Mouse (Mus musculus) left cerebral cortex, adult 11 months (tissue): ENCODE measurements around the gene Pde9a.
"Not testable (repeated sequence)": the region's sequence is repeated elsewhere in the genome, so short reads cannot be mapped to it uniquely, and the experiment has no call there.

Source experiments
- DNase-seq: peaks from one replicate; pipeline ENCODE4 v3.0.0; 2022; ENCODE audit warnings: low spot score

The Pde9a gene

GRCm38 (mm10) chr17:31385671-31386665, at the start of gene Pde9a:
TSS of gene Pde9a (plus strand) at chr17:31386210.
- DNase-seq: peak; percentile 27

- DNase-seq: no peak
Measured at GRCm38 (mm10) chr17:31339769-31340168, 46.2 kb upstream of the Pde9a start.

GRCm38 (mm10) chr17:31342191-31342590, 43.8 kb upstream of the Pde9a start:
- DNase-seq: peak; percentile 33

- DNase-seq: peak; percentile 48
Measured at GRCm38 (mm10) chr17:31344172-31344801, 41.7 kb upstream of the Pde9a start.

GRCm38 (mm10) chr17:31344816-31345215, 41.2 kb upstream of the Pde9a start:
- DNase-seq: no peak

GRCm38 (mm10) chr17:31348129-31348528, 37.9 kb upstream of the Pde9a start:
- DNase-seq: no peak

- DNase-seq: peak; percentile 28
Measured at GRCm38 (mm10) chr17:31349388-31349787, 36.6 kb upstream of the Pde9a start.

GRCm38 (mm10) chr17:31351984-31352383, 34.0 kb upstream of the Pde9a start:
- no peak for DNase-seq

GRCm38 (mm10) chr17:31353255-31353654, 32.8 kb upstream of the Pde9a start:
- DNase-seq: no peak

- DNase-seq: not testable (repeated sequence)
Measured at GRCm38 (mm10) chr17:31354684-31355083, 31.3 kb upstream of the Pde9a start.

GRCm38 (mm10) chr17:31355792-31356502, 30.1 kb upstream of the Pde9a start:
- DNase-seq: no peak

GRCm38 (mm10) chr17:31360582-31360981, 25.4 kb upstream of the Pde9a start:
- DNase-seq: no peak

GRCm38 (mm10) chr17:31365586-31366166, 20.3 kb upstream of the Pde9a start:
- DNase-seq: no peak

- no peak for DNase-seq
Measured at GRCm38 (mm10) chr17:31370221-31370620, 15.8 kb upstream of the Pde9a start.

- DNase-seq: no peak
Measured at GRCm38 (mm10) chr17:31370931-31371330, 15.1 kb upstream of the Pde9a start.

- peak; percentile 57 for DNase-seq
Measured at GRCm38 (mm10) chr17:31377961-31378360, 8.0 kb upstream of the Pde9a start.

GRCm38 (mm10) chr17:31378361-31378761, 7.6 kb upstream of the Pde9a start:
- no peak for DNase-seq

GRCm38 (mm10) chr17:31379086-31379485, 6.9 kb upstream of the Pde9a start:
- no peak for DNase-seq

- no peak for DNase-seq
Measured at GRCm38 (mm10) chr17:31379863-31380262, 6.1 kb upstream of the Pde9a start.

- no peak for DNase-seq
Measured at GRCm38 (mm10) chr17:31383320-31383719, 2.7 kb upstream of the Pde9a start.

GRCm38 (mm10) chr17:31384968-31385627, 912 bp upstream of the Pde9a start:
- no peak for DNase-seq
